Mouse (Mus musculus): ENCODE data around the gene Themis3. TPM values are rescaled to one million over a fixed set of nuclear protein-coding genes. Genes with fewer than 3 reads are reported as not detected.

Gene Themis3
- total and polyA plus RNA-seq, 2 experiments from 2014 or later, result 0.10 TPM; not detected in 1

- H3K36me3 ChIP-seq (ENCODE audit: insufficient read depth, low read length), result no peaks in the 10 kb centered on the region
- no peak for ATAC-seq
- DNase-seq (ENCODE audit: low spot score), result no peak
- H3K27me3 ChIP-seq (ENCODE audit: insufficient read depth, low read length), result no peaks in the 10 kb centered on the region
- TF ChIP-seq CTCF (IDR thresholded peaks at IDR 0.05; ENCODE audit: low read depth), result no peak
- H3K27ac ChIP-seq, result no peak overlapping the region
- no peak overlapping the region for H3K4me2 ChIP-seq (ENCODE audit: low read depth, low read length)
- no peaks in the 10 kb centered on the region for H3K9me3 ChIP-seq (ENCODE audit: low read length)
- 95% methylated on average over 2 of the region's 2 CpGs for whole genome bisulfite sequencing
- no peak overlapping the region for H3K9ac ChIP-seq (replicated peaks; ENCODE audit: low read length)
- no peak overlapping the region for H3K4me3 ChIP-seq (ENCODE audit: low read length)
- H3K4me1 ChIP-seq (ENCODE audit: insufficient read depth, low read length), result no peaks in the 10 kb centered on the region
Measured at GRCm38 (mm10) chr17:66601171-66601570, 6.8 kb upstream of the Themis3 start.

GRCm38 (mm10) chr17:66595867-66596266 lies 1.4 kb upstream of the Themis3 start:
- Histone ChIP-seq H3K4me1 (ENCODE audit: insufficient read depth, low read length) (no peaks in the 10 kb centered on the region), H3K4me3 (ENCODE audit: low read length) (no peak overlapping the region), H3K27ac (no peak overlapping the region), H3K4me2 (ENCODE audit: low read depth, low read length) (no peak overlapping the region), H3K36me3 (ENCODE audit: insufficient read depth, low read length) (no peaks in the 10 kb centered on the region), H3K27me3 (ENCODE audit: insufficient read depth, low read length) (no peaks in the 10 kb centered on the region), H3K9me3 (ENCODE audit: low read length) (no peaks in the 10 kb centered on the region), H3K9ac (replicated peaks; ENCODE audit: low read length) (no peak overlapping the region)
- DNase-seq (ENCODE audit: low spot score) (no peak), ATAC-seq (no peak)
- no peak for TF ChIP-seq CTCF (IDR thresholded peaks at IDR 0.05; ENCODE audit: low read depth)
- 90% methylated on average over 3 of the region's 3 CpGs for WGBS

GRCm38 (mm10) chr17:66595256-66595655 lies 835 bp upstream of the Themis3 start:
- Histone ChIP-seq H3K36me3 (ENCODE audit: insufficient read depth, low read length) (no peaks in the 10 kb centered on the region), H3K4me1 (ENCODE audit: insufficient read depth, low read length) (no peaks in the 10 kb centered on the region), H3K4me2 (ENCODE audit: low read depth, low read length) (no peak overlapping the region), H3K27me3 (ENCODE audit: insufficient read depth, low read length) (no peaks in the 10 kb centered on the region), H3K9ac (replicated peaks; ENCODE audit: low read length) (no peak overlapping the region), H3K9me3 (ENCODE audit: low read length) (no peaks in the 10 kb centered on the region), H3K27ac (no peak overlapping the region), H3K4me3 (ENCODE audit: low read length) (no peak overlapping the region)
- no peak for DNase-seq (ENCODE audit: low spot score)
- no peak for ATAC-seq
- TF ChIP-seq CTCF (IDR thresholded peaks at IDR 0.05; ENCODE audit: low read depth), result no peak

- H3K9me3 ChIP-seq (ENCODE audit: low read length), result no peaks in the 10 kb centered on the region
Measured at GRCm38 (mm10) chr17:66590353-66591075, 3.9 kb downstream of the Themis3 start.

GRCm38 (mm10) chr17:66589864-66590263 lies 4.6 kb downstream of the Themis3 start:
- 0 out of 2 replicates have a peak, but pooled peaks have one; percentile 59 for ATAC-seq
- H3K9ac ChIP-seq (replicated peaks; ENCODE audit: low read length), result no peak overlapping the region
- no peaks in the 10 kb centered on the region for H3K36me3 ChIP-seq (ENCODE audit: insufficient read depth, low read length)
- TF ChIP-seq CTCF (IDR thresholded peaks at IDR 0.05; ENCODE audit: low read depth), result peak; percentile 69
- 30% methylated on average over 8 of the region's 8 CpGs for WGBS
- DNase-seq (ENCODE audit: low spot score), result peak; percentile 61
- no peaks in the 10 kb centered on the region for H3K9me3 ChIP-seq (ENCODE audit: low read length)
- no peak overlapping the region for H3K27ac ChIP-seq
- H3K4me2 ChIP-seq (ENCODE audit: low read depth, low read length), result no peak overlapping the region
- no peaks in the 10 kb centered on the region for H3K4me1 ChIP-seq (ENCODE audit: insufficient read depth, low read length)
- H3K27me3 ChIP-seq (ENCODE audit: insufficient read depth, low read length), result no peaks in the 10 kb centered on the region
- no peak overlapping the region for H3K4me3 ChIP-seq (ENCODE audit: low read length)

More at GRCm38 (mm10) chr17:66590353-66591075, 3.9 kb downstream of the Themis3 start:
- ATAC-seq, result no peak
- TF ChIP-seq CTCF (IDR thresholded peaks at IDR 0.05; ENCODE audit: low read depth), result no peak
- H3K4me1 ChIP-seq (ENCODE audit: insufficient read depth, low read length), result no peaks in the 10 kb centered on the region
- H3K27ac ChIP-seq, result no peak overlapping the region
- WGBS, result 61% methylated on average over 9 of the region's 9 CpGs
- H3K9ac ChIP-seq (replicated peaks; ENCODE audit: low read length), result no peak overlapping the region
- H3K27me3 ChIP-seq (ENCODE audit: insufficient read depth, low read length), result no peaks in the 10 kb centered on the region
- H3K4me2 ChIP-seq (ENCODE audit: low read depth, low read length), result no peak overlapping the region
- no peak for DNase-seq (ENCODE audit: low spot score)
- H3K4me3 ChIP-seq (ENCODE audit: low read length), result no peak overlapping the region
- H3K36me3 ChIP-seq (ENCODE audit: insufficient read depth, low read length), result no peaks in the 10 kb centered on the region

GRCm38 (mm10) chr17:66586741-66587140 lies 7.7 kb downstream of the Themis3 start:
- H3K27ac ChIP-seq, result no peak overlapping the region
- no peak overlapping the region for H3K9ac ChIP-seq (replicated peaks; ENCODE audit: low read length)
- 74% methylated on average over 10 of the region's 10 CpGs for WGBS

GRCm38 (mm10) chr17:66586078-66586477 lies 8.3 kb downstream of the Themis3 start:
- ATAC-seq (0 out of 2 replicates have a peak, but pooled peaks have one; percentile 47), DNase-seq (ENCODE audit: low spot score) (peak; percentile 53)
- H3K9ac ChIP-seq (replicated peaks; ENCODE audit: low read length), result no peak overlapping the region
- no peak overlapping the region for H3K4me2 ChIP-seq (ENCODE audit: low read depth, low read length)
- no peaks in the 10 kb centered on the region for H3K4me1 ChIP-seq (ENCODE audit: insufficient read depth, low read length)
- 56% methylated on average over 13 of the region's 13 CpGs for WGBS
- H3K27me3 ChIP-seq (ENCODE audit: insufficient read depth, low read length), result no peaks in the 10 kb centered on the region
- H3K4me3 ChIP-seq (ENCODE audit: low read length), result no peak overlapping the region
- TF ChIP-seq CTCF (IDR thresholded peaks at IDR 0.05; ENCODE audit: low read depth), result no peak
- no peaks in the 10 kb centered on the region for H3K36me3 ChIP-seq (ENCODE audit: insufficient read depth, low read length)
- no peaks in the 10 kb centered on the region for H3K9me3 ChIP-seq (ENCODE audit: low read length)
- H3K27ac ChIP-seq, result no peak overlapping the region

More at GRCm38 (mm10) chr17:66586741-66587140, 7.7 kb downstream of the Themis3 start:
- H3K4me2 ChIP-seq (ENCODE audit: low read depth, low read length), result no peak overlapping the region
- DNase-seq (ENCODE audit: low spot score), result no peak
- no peak overlapping the region for H3K4me3 ChIP-seq (ENCODE audit: low read length)
- no peaks in the 10 kb centered on the region for H3K9me3 ChIP-seq (ENCODE audit: low read length)
- no peaks in the 10 kb centered on the region for H3K4me1 ChIP-seq (ENCODE audit: insufficient read depth, low read length)
- ATAC-seq, result no peak
- no peaks in the 10 kb centered on the region for H3K27me3 ChIP-seq (ENCODE audit: insufficient read depth, low read length)
- no peak for TF ChIP-seq CTCF (IDR thresholded peaks at IDR 0.05; ENCODE audit: low read depth)
- no peaks in the 10 kb centered on the region for H3K36me3 ChIP-seq (ENCODE audit: insufficient read depth, low read length)

Measured in hindbrain, postnatal 0 days (tissue).